Mouse (Mus musculus) C2C12 (cell line): ENCODE measurements at regions not wholly inside any gene's neighbourhood (a gene's known extent, or its start where the extent isn't known, plus 50 kb on each side); places are given as distances from the start of the nearest gene placed in this dataset.

Experiments used
- CTCF ChIP-seq: IDR thresholded peaks from one replicate; pipeline ENCODE4 v1.5.1; 2011; ENCODE audit not compliant: control insufficient read depth, insufficient read depth, insufficient read length
- FOSL1 ChIP-seq: IDR thresholded peaks from one replicate; pipeline ENCODE4 v1.8.0; 2011; ENCODE audit warnings: mild to moderate bottlenecking, low read length; ENCODE audit not compliant: poor library complexity, insufficient read depth, severe bottlenecking

- TF ChIP-seq CTCF (no peak), FOSL1 (no peak)
Observed at GRCm38 (mm10) chr16:77945442-77945841, 343.5 kb upstream of the Gm11146 start.
